Mouse (Mus musculus) heart, adult 2 months (tissue): ENCODE data around the gene Wwtr1.

Experiments used
- CTCF ChIP-seq: fragments of 200-600 bp; IDR thresholded peaks from 2 replicates; pipeline ENCODE4 v1.8.1; 2022; ENCODE audit warnings: antibody characterized with exemption, mild to moderate bottlenecking, moderate library complexity
- EP300 ChIP-seq: fragments of 200-500 bp; IDR thresholded peaks from 2 replicates; pipeline ENCODE4 v1.6.1; 2011; ENCODE audit warnings: low read depth, low read length, control low read depth; ENCODE audit not compliant: insufficient read depth
- POLR2A ChIP-seq: fragments of 200-500 bp; IDR thresholded peaks from 2 replicates; pipeline ENCODE4 v1.6.1; 2011; ENCODE audit warnings: mild to moderate bottlenecking, low read depth, low read length, control low read depth; ENCODE audit not compliant: insufficient read depth

- TF ChIP-seq CTCF (no peak), POLR2A (no peak), EP300 (no peak)
Measured at GRCm38 (mm10) chr3:57496428-57496827, 79.3 kb downstream of the Wwtr1 start.
